Mouse (Mus musculus): ENCODE measurements around the gene Nos2.
"Not testable (repeated sequence)": the region's sequence is repeated elsewhere in the genome, so short reads cannot be mapped to it uniquely, and the experiment has no call there.

Nos2 gene

GRCm38 (mm10) chr11:78989206-78989605, 68.6 kb downstream of the Nos2 start:
- DNase-seq (ENCODE audit: low read depth): not testable (repeated sequence)

GRCm38 (mm10) chr11:78990096-78990495, 69.5 kb downstream of the Nos2 start:
- no peak for DNase-seq (ENCODE audit: low read depth)

- DNase-seq (ENCODE audit: low read depth): not testable (repeated sequence)
Observed at GRCm38 (mm10) chr11:78990875-78991543, 70.4 kb downstream of the Nos2 start.

- DNase-seq (ENCODE audit: low read depth): no peak
Observed at GRCm38 (mm10) chr11:78999118-78999517, 78.5 kb downstream of the Nos2 start.

- DNase-seq (ENCODE audit: low read depth): no peak
Observed at GRCm38 (mm10) chr11:79001871-79002270, 81.3 kb downstream of the Nos2 start.

- no peak for DNase-seq (ENCODE audit: low read depth)
Observed at GRCm38 (mm10) chr11:79002551-79002951, 82.0 kb downstream of the Nos2 start.

- no peak for DNase-seq (ENCODE audit: low read depth)
Observed at GRCm38 (mm10) chr11:79003053-79003768, 82.6 kb downstream of the Nos2 start.

GRCm38 (mm10) chr11:79003769-79004638, 83.4 kb downstream of the Nos2 start:
- DNase-seq (ENCODE audit: low read depth): no peak

GRCm38 (mm10) chr11:79005578-79006394, 85.2 kb downstream of the Nos2 start:
- peak; percentile 46 for DNase-seq (ENCODE audit: low read depth)

GRCm38 (mm10) chr11:79006417-79006816, 85.8 kb downstream of the Nos2 start:
- DNase-seq (ENCODE audit: low read depth): no peak

- DNase-seq (ENCODE audit: low read depth): not testable (repeated sequence)
Observed at GRCm38 (mm10) chr11:79007356-79007755, 86.8 kb downstream of the Nos2 start.

- no peak for DNase-seq (ENCODE audit: low read depth)
Observed at GRCm38 (mm10) chr11:79008007-79008775, 87.6 kb downstream of the Nos2 start.

- no peak for DNase-seq (ENCODE audit: low read depth)
Observed at GRCm38 (mm10) chr11:79008891-79009290, 88.3 kb downstream of the Nos2 start.
